Mouse (Mus musculus): ENCODE data around the gene Stag3.

Stag3 gene

DNA sequence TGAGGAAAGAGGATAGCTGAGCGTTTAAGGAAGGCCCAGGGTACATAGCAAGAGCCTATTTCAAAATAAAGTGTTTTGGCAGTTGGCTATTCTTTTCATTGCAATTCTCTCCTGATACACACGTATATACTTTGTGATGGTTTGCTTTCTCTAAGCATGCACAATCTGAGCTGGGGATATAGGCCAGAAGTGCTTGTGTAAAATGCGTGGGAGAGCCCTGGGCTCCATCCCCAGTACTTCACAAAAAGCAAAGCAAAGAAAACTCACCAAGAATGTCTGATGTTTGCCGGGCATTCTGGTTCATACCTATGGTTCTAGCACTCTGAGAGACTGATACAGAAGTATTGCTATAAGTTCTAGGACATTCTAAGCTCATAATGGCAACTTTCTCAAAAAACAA lies 11.1 kb upstream of the Stag3 start:
- DNase-seq (ENCODE audit: low spot score) = no peak

DNA sequence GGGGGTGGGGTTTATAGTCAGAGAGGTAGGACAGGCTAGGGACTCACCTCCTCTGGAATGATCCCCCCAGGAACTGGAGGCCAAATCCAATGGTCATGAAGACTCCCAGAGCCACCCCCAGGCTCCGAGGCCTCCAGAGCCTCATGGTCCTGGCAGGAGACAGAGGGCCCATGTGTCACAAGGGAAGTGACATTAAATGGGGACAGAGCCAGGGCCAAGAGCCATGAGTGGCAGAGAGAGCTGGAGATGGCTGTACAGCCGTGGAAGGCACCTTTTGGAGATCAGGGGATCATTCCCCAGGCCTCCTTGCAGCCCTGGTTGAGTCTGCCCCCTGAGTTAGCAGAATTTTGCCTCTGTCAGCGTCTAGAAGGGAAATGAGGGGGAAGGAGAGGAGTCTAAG lies 8.8 kb upstream of the Stag3 start:
- no peak for DNase-seq (ENCODE audit: low spot score)

GRCm38 (mm10) chr5:138272409-138272923 lies 7.6 kb upstream of the Stag3 start, which contains the start of gene Gal3st4:
Gal3st4 (minus strand) TSS chr5:138272840.
- no peak for DNase-seq (ENCODE audit: low spot score)

GRCm38 (mm10) chr5:138274186-138274585 lies 5.9 kb upstream of the Stag3 start:
- DNase-seq (ENCODE audit: low spot score) = no peak

- no peak for DNase-seq (ENCODE audit: low spot score)
These were observed 4.6 kb upstream of the Stag3 start for GRCm38 (mm10) chr5:138275216-138276050.

DNA sequence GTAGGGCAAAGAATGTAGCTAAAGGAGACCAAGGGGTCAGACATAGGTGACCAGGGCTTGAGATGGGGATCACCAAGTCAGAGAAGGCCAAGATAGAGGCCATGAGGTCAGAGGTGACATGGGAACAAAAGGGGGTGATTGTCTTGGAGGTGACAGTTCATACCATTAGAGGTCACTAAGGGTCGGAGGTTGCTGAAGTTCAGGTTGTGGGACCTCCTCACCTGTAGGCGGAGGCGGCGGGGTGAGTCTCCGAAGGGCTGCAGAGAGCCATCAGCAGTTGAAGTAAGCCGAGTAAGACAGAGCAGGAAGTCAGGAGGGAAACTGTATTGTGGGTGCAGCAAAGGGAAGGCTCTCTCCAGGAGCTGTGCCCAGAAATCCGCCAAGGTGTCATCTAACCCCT lies 2.0 kb upstream of the Stag3 start:
- DNase-seq (ENCODE audit: low spot score) = no peak

DNA sequence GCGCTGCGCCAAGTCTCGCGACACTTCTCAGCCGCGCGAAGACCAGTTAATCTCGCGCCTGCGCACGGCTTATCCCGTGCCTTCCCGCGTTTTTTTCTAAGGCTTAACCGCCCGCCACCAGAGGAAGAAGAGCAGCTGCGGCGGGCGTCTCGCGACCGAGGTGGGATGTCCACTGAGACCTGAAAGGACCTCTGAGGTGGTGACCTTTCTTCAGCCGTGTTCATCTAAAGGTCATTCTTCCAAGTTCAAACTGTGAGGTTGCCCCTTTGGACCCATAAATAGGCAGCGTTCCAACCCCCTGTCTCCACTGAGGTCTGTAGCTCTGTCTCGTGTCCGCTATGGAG lies 357 bp downstream of the Stag3 start:
- no peak for DNase-seq (ENCODE audit: low spot score)

GRCm38 (mm10) chr5:138280829-138281228 lies 789 bp downstream of the Stag3 start:
- DNase-seq (ENCODE audit: low spot score) = no peak

DNA sequence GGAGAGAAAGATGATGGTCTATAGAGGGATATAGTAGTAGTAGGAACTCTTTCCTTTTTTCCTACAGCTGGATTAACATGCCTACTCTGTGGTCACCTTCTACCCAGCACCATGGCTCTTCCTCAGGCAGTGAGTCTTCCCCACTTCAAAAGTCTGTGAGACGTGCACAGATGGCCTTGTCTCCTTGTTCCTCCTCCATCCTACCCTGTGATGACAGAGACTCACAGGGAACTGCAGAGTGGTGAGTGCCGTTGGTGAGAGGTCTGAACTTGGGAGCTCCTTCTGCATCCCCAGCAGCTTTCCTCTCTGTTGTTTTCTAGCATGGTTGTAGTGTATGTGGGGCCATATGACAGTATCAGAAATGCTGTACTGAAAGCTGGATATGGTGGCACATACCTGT lies 1.8 kb downstream of the Stag3 start:
- no peak for DNase-seq (ENCODE audit: low spot score)

GRCm38 (mm10) chr5:138283540-138283939 lies 3.5 kb downstream of the Stag3 start:
- no peak for DNase-seq (ENCODE audit: low spot score)

DNA sequence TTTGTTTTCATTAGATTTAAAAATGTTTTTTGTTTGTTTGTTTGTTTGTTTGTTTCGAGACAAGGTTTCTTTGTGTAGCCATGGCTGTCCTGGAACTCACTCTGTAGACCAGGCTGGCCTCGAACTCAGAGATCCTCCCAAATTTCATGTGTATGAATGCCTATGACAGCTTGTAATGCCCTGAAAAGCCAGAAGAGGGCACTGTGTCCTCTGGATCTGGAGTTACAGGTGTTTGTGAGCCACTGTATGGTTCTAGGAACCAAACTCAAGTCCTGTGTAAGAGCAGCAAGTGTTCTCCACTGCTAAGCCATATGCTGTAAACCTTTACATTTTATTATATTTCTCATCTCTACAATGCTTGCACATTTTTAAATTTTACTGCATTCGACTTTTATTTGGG lies 7.8 kb downstream of the Stag3 start:
- no peak for DNase-seq (ENCODE audit: low spot score)

- no peak for DNase-seq (ENCODE audit: low spot score)
These were observed 11.6 kb downstream of the Stag3 start for GRCm38 (mm10) chr5:138291638-138292037.

DNA sequence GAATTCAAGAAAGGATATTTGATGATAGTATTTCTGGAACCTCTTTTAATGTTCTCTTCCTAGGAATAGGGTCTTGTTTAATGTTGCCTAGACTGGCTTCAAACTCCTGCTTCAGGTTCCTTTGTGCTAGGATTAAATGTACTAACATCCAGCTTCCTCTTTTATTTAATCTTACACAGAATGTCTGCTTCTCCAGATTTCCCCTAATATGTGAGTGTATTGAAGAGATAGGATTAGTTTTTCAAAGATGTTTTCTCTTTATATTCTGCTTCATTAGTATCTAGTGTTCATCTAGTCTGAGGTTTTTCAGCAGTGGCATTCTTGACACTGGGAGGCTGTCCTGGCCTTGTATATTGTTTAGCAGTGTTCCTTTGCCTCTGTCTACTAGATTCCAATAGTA lies 14.1 kb downstream of the Stag3 start:
- no peak for DNase-seq (ENCODE audit: low spot score)

GRCm38 (mm10) chr5:138299613-138300012 lies 19.6 kb downstream of the Stag3 start:
- no peak for DNase-seq (ENCODE audit: low spot score)

DNA sequence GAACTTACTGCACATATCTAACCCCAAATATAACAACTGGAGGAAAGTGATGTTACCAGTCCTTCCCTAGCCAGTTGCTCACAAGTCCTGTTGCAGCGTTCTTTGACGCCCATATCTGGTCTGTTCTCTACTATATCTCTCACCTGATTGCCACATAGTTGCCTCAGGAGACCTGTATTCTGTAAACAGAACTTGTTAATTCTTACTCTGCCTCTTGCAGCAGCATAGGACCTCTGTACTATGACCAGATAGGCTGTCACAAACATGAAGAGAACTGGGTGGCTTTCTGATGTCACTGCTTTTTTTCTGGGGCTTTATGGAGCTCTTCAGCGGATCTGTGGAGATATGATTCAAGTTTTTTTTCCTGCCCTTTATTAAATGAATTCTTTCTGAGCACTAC lies 32.8 kb downstream of the Stag3 start:
- no peak for DNase-seq (ENCODE audit: low spot score)

DNA sequence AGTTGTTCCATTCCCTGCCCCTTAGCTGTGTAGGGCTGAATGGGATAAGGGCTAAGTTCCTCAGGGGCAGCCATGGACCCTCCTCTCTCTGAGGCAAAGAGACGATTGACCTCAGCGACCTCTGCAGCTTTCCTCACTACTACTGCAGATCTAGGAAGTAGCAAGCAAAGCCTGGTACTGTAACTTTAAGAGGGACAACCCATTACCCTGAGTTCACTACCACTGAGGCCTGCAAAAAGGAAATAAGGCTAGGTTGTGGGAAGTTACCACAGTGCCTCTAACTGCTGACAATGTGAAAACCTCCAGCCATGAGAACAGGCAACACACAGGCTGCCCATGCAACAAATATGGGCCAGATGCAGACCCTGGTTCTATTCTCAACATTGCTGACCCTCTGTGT lies 61.6 kb downstream of the Stag3 start, which contains the start of gene Pvrig:
Gene Pvrig (plus strand): TSS at position 301 of the 400 bp plus-strand sequence.
- DNase-seq (ENCODE audit: low spot score) = no peak

DNA sequence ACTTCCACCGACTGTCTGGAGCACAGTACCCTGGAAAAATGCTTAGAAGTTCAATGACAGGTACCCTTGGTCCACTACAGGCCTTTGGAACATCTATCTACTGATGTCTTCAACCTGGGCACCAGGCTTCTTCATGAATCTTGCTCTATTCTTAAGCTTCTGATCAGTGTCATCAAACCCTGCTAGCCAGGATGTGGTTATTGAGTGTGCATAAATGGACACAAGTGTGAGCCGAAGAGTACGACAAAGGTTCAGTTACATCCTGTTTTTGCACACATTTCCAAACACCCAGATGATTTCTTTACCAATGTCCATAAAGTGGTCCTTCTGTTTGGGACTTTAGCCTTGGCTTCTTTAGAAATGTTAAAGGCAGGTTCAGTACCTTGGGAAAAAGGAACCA lies 63.2 kb downstream of the Stag3 start:
- DNase-seq (ENCODE audit: low spot score) = no peak

Data from ovary, postnatal 10 days (tissue).